Mouse (Mus musculus) MEL (cell line): Measurements from ENCODE around the gene Arhgap24.

ENCODE experiments used
- CTCF ChIP-seq, 3 experiments: IDR thresholded peaks in 2 of 3; conservative IDR thresholded peaks in 1 of 3; 2 replicates each; pipeline ENCODE4 v1.5.1; 2011 to 2012; ENCODE audit warnings: low read length in 3 of 3, low read depth in 2 of 3, mild to moderate bottlenecking in 2 of 3, improper control_type of control experiment in 1 of 3, inconsistent platforms in 1 of 3, mixed read lengths in 1 of 3, moderate library complexity in 1 of 3; ENCODE audit not compliant: control insufficient read depth in 1 of 3, insufficient read depth in 1 of 3, poor library complexity in 1 of 3, severe bottlenecking in 1 of 3
- GABPA ChIP-seq: IDR thresholded peaks from 2 replicates; pipeline ENCODE4 v1.6.1; 2012; ENCODE audit warnings: low read depth, mild to moderate bottlenecking, inconsistent platforms, low read length, improper control_type of control experiment, moderate library complexity
- GATA1 ChIP-seq: IDR thresholded peaks from 2 replicates; pipeline ENCODE4 v1.6.1; 2011; ENCODE audit warnings: low read depth, low read length, improper control_type of control experiment
- TBP ChIP-seq: IDR thresholded peaks from 2 replicates; pipeline ENCODE4 v1.8.0; 2011; ENCODE audit warnings: low read depth, low read length, improper control_type of control experiment

DNA sequence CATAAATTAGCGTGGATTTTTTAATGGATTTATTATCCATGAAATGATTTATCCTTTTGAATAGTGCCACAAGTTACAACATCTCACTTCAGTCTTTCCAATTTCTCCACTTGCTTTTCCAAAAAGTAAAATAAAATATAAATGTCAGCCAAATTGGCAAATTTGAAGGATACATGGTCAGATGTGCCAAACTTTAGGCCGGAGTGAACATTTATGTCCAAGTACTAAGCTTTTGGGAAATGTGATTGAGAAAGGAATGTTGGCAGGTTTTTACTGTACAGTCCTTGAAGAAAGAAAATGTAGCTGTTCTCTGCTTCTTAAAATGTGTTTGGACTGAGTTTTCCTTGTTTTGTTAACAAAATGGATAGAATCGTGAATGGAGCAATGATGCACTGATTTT is 185.7 kb downstream of the Arhgap24 start:
- no peak for TF ChIP-seq CTCF (IDR thresholded peaks at IDR 0.05 in 2 of 3, conservative IDR thresholded peaks at IDR 0.05 in 1 of 3; ENCODE audit: control insufficient read depth in 1 of 3, insufficient read depth in 1 of 3, low read depth in 2 of 3, low read length in 3 of 3, poor library complexity in 1 of 3, severe bottlenecking in 1 of 3)
- no peak for TF ChIP-seq GABPA
- no peak for TF ChIP-seq TBP
- no peak for TF ChIP-seq GATA1
